Mouse (Mus musculus) mesoderm, embryonic 11.5 days (tissue): ENCODE results near the gene Slc7a3.
"Not testable (repeated sequence)": the region's sequence is repeated elsewhere in the genome, so short reads cannot be mapped to it uniquely, and the experiment has no call there.

ENCODE experiments used
- DNase-seq: peaks from one replicate; pipeline ENCODE4 v3.0.0-alpha.2; 2012; ENCODE audit warnings: low read depth, low spot score

The Slc7a3 gene

GRCm38 (mm10) chrX:101085920-101086319 lies at the start of gene Slc7a3:
Slc7a3 (minus strand) TSS chrX:101086020.
- no peak for DNase-seq

- peak; percentile 41 for DNase-seq
Measured at GRCm38 (mm10) chrX:101131992-101132791, 46.4 kb upstream of the Slc7a3 start.

- peak; percentile 73 for DNase-seq
Measured at GRCm38 (mm10) chrX:101131001-101131400, 45.2 kb upstream of the Slc7a3 start.

GRCm38 (mm10) chrX:101128559-101128958 lies 42.7 kb upstream of the Slc7a3 start:
- DNase-seq, result no peak

GRCm38 (mm10) chrX:101126977-101127376 lies 41.2 kb upstream of the Slc7a3 start:
- no peak for DNase-seq

GRCm38 (mm10) chrX:101126474-101126955 lies 40.7 kb upstream of the Slc7a3 start:
- no peak for DNase-seq

GRCm38 (mm10) chrX:101120546-101120945 lies 34.7 kb upstream of the Slc7a3 start:
- DNase-seq, result no peak

- DNase-seq, result not testable (repeated sequence)
Measured at GRCm38 (mm10) chrX:101085211-101085610, 609 bp downstream of the Slc7a3 start.

- no peak for DNase-seq
Measured at GRCm38 (mm10) chrX:101084192-101084591, 1.6 kb downstream of the Slc7a3 start.

GRCm38 (mm10) chrX:101065245-101065644 lies 20.6 kb downstream of the Slc7a3 start:
- no peak for DNase-seq

- no peak for DNase-seq
Measured at GRCm38 (mm10) chrX:101063503-101063902, 22.3 kb downstream of the Slc7a3 start.

GRCm38 (mm10) chrX:101059541-101059940 lies 26.3 kb downstream of the Slc7a3 start, which contains the start of gene Tex11:
Tex11 (minus strand) TSS chrX:101059667.
- DNase-seq, result no peak
